Mouse (Mus musculus) lung, postnatal 0 days (tissue): ENCODE measurements around the gene Agr2.
A peak's percentile ranks its signal among the peaks of the same experiment; 100 is the strongest.

Experiments
- CTCF ChIP-seq: IDR thresholded peaks from 2 replicates; pipeline ENCODE4 v1.5.1; 2016; ENCODE audit warnings: antibody characterized with exemption, mild to moderate bottlenecking
- EP300 ChIP-seq: IDR thresholded peaks from 2 replicates; pipeline ENCODE4 v1.6.1; 2016; ENCODE audit warnings: antibody characterized with exemption, mild to moderate bottlenecking, control low read depth

GRCm38 (mm10) chr12:36041703-36042347 lies 49.1 kb downstream of the Agr2 start:
- TF ChIP-seq CTCF (peak; percentile 62), EP300 (peak; percentile 69)
